Mouse (Mus musculus) forebrain, postnatal 0 days (tissue): Measurements from ENCODE around the gene AI837181. TPM values are rescaled to one million over a fixed set of nuclear protein-coding genes. Genes with fewer than 3 reads are reported as not detected.

Experiments
- ATAC-seq: fragments of 200-750 bp; cut with Nextera tagmentation; 2 replicates; pipeline ENCODE4 v1.8.0; 2017; ENCODE audit warnings: mild to moderate bottlenecking, moderate library complexity
- DNase-seq: peaks from one replicate; pipeline ENCODE4 v3.0.0-alpha.2; 2015
- H3K27ac ChIP-seq: fragments of 300-500 bp; sonication (generic); 2 replicates; pipeline ENCODE4 v1.5.1; 2014; ENCODE audit warnings: low read depth, mild to moderate bottlenecking, antibody characterized with exemption, low read length, moderate library complexity, mixed read lengths
- H3K27me3 ChIP-seq: fragments of 300-500 bp; sonication (generic); 2 replicates; pipeline ENCODE4 v1.6.1; 2014; ENCODE audit warnings: mild to moderate bottlenecking, low read length, mixed read lengths; ENCODE audit not compliant: insufficient read depth
- H3K36me3 ChIP-seq: fragments of 300-500 bp; sonication (generic); 2 replicates; pipeline ENCODE4 v1.6.1; 2014; ENCODE audit warnings: mild to moderate bottlenecking, moderate library complexity; ENCODE audit not compliant: insufficient read depth
- H3K4me1 ChIP-seq: fragments of 300-500 bp; sonication (generic); 2 replicates; pipeline ENCODE4 v1.6.1; 2014; ENCODE audit warnings: antibody characterized with exemption; ENCODE audit not compliant: insufficient read depth
- H3K4me2 ChIP-seq: fragments of 300-500 bp; sonication (generic); 2 replicates; pipeline ENCODE4 v1.6.1; 2014; ENCODE audit warnings: low read depth, mild to moderate bottlenecking, moderate library complexity
- H3K4me3 ChIP-seq: fragments of 300-500 bp; sonication (generic); 2 replicates; pipeline ENCODE4 v1.5.1; 2014; ENCODE audit warnings: low read depth, low read length, mixed read lengths
- H3K9ac ChIP-seq: fragments of 300-500 bp; sonication (generic); 2 replicates; pipeline ENCODE4 v1.6.1; 2014; ENCODE audit warnings: mild to moderate bottlenecking
- H3K9me3 ChIP-seq: fragments of 300-500 bp; sonication (generic); 2 replicates; pipeline ENCODE4 v1.6.1; 2016; ENCODE audit warnings: low read length
- CTCF ChIP-seq: sonication (generic); IDR thresholded peaks from 2 replicates; pipeline ENCODE4 v1.5.1; 2016; ENCODE audit warnings: antibody characterized with exemption, control low read depth, low read depth
- WGBS: fragments of 180-500 bp; shearing (Covaris S2); extraction: QIAGEN DNeasy Blood & Tissue Kit; methylation state at CpG from one replicate; pipeline ENCODE4 v1.1.7; 2014; 5-methylcytosine and 5-hydroxymethylcytosine counted together
- polyA plus RNA-seq: library from polyadenylated mRNA; unstranded; fragments of >200 nt; fragmentation: Nextera tagmentation; extraction: Ambion mirVana; gene quantifications from 2 replicates; pipeline ENCODE4 v1.2.1, GENCODE M21; 2015
- total RNA-seq: library from RNA; depleted of rRNA; stranded (reverse); fragments of >200 nt; gene quantifications from 2 replicates; pipeline ENCODE4 v1.2.3, GENCODE M21; 2014

The AI837181 gene
- total and polyA plus RNA-seq, 2 experiments from 2014 or later: 56.6 to 72.5 TPM

- Histone ChIP-seq H3K4me2 (peak overlapping the region; percentile 96), H3K4me1 (peaks cover 30% of the 10 kb centered on the region), H3K9ac (peak overlapping the region; percentile 96), H3K36me3 (peaks cover 7% of the 10 kb centered on the region), H3K9me3 (no peaks in the 10 kb centered on the region), H3K4me3 (peak overlapping the region; percentile 85), H3K27ac (peak overlapping the region; percentile 98), H3K27me3 (no peaks in the 10 kb centered on the region)
- ATAC-seq (no peak), DNase-seq (no peak)
- 3% methylated on average over 26 of the region's 26 CpGs for WGBS
- no peak for TF ChIP-seq CTCF
Measured at GRCm38 (mm10) chr19:5456241-5456921, 31.4 kb downstream of the AI837181 start.

- under 1% methylated on average over 70 of the region's 70 CpGs for WGBS
- peak overlapping the region; percentile 85 for H3K4me3 ChIP-seq
- DNase-seq (peak; percentile 96), ATAC-seq (peak; percentile 94)
- peak; percentile 34 for TF ChIP-seq CTCF
- H3K27me3 ChIP-seq: no peaks in the 10 kb centered on the region
- peaks cover 7% of the 10 kb centered on the region for H3K36me3 ChIP-seq
- H3K27ac ChIP-seq: peak overlapping the region; percentile 98
- peak overlapping the region; percentile 96 for H3K4me2 ChIP-seq
- H3K9ac ChIP-seq: peak overlapping the region; percentile 96
- H3K9me3 ChIP-seq: no peaks in the 10 kb centered on the region
- peaks cover 33% of the 10 kb centered on the region for H3K4me1 ChIP-seq
Measured at GRCm38 (mm10) chr19:5456922-5457745, 32.2 kb downstream of the AI837181 start.

GRCm38 (mm10) chr19:5457746-5458442 is 33.0 kb downstream of the AI837181 start, which contains the start of gene Ccdc85b:
Gene Ccdc85b, minus strand, starts transcription at chr19:5457894.
- Histone ChIP-seq H3K4me3 (peak within 1 kb of the TSS; percentile 85), H3K27me3 (no peaks in the 10 kb centered on the region), H3K36me3 (peaks cover 15% of the 10 kb centered on the region), H3K4me2 (peak within 1 kb of the TSS; percentile 96), H3K9me3 (no peaks in the 10 kb centered on the region), H3K4me1 (peaks cover 33% of the 10 kb centered on the region), H3K9ac (peak within 1 kb of the TSS; percentile 96), H3K27ac (peak within 1 kb of the TSS; percentile 98)
- WGBS: 15% methylated on average over 14 of the region's 14 CpGs
- ATAC-seq: peak; percentile 5
- no peak for DNase-seq
- TF ChIP-seq CTCF: no peak

- Histone ChIP-seq H3K27me3 (no peaks in the 10 kb centered on the region), H3K4me2 (no peak overlapping the region), H3K27ac (no peak overlapping the region), H3K4me3 (no peak overlapping the region), H3K9ac (no peak overlapping the region), H3K4me1 (peaks cover 33% of the 10 kb centered on the region), H3K36me3 (peaks cover 20% of the 10 kb centered on the region), H3K9me3 (no peaks in the 10 kb centered on the region)
- no peak for ATAC-seq
- 69% methylated on average over 7 of the region's 7 CpGs for WGBS
- DNase-seq: no peak
- TF ChIP-seq CTCF: no peak
Measured at GRCm38 (mm10) chr19:5459019-5459418, 34.1 kb downstream of the AI837181 start.

- WGBS: 30% methylated on average over 3 of the region's 3 CpGs
- no peak for ATAC-seq
- no peak for TF ChIP-seq CTCF
Measured at GRCm38 (mm10) chr19:5459896-5460295, 35.0 kb downstream of the AI837181 start.

GRCm38 (mm10) chr19:5460465-5460911 is 35.5 kb downstream of the AI837181 start, which contains the start of gene Fibp:
Gene Fibp, plus strand, starts transcription at chr19:5460615.
- WGBS: 2% methylated on average over 32 of the region's 32 CpGs
- no peaks in the 10 kb centered on the region for H3K9me3 ChIP-seq
- H3K4me2 ChIP-seq: peak within 1 kb of the TSS; percentile 93
- TF ChIP-seq CTCF: no peak
- peaks cover 23% of the 10 kb centered on the region for H3K36me3 ChIP-seq
- H3K27ac ChIP-seq: peak within 1 kb of the TSS; percentile 81
- peak; percentile 94 for DNase-seq
- ATAC-seq: peak; percentile 70
- no peaks in the 10 kb centered on the region for H3K27me3 ChIP-seq
- peak within 1 kb of the TSS; percentile 88 for H3K4me3 ChIP-seq
- H3K9ac ChIP-seq: peak within 1 kb of the TSS; percentile 77
- H3K4me1 ChIP-seq: peaks cover 30% of the 10 kb centered on the region

More at GRCm38 (mm10) chr19:5459896-5460295, 35.0 kb downstream of the AI837181 start:
- H3K4me3 ChIP-seq: peak overlapping the region; percentile 88
- H3K9me3 ChIP-seq: no peaks in the 10 kb centered on the region
- no peaks in the 10 kb centered on the region for H3K27me3 ChIP-seq
- H3K4me1 ChIP-seq: peaks cover 33% of the 10 kb centered on the region
- DNase-seq: no peak
- peak overlapping the region; percentile 93 for H3K4me2 ChIP-seq
- H3K27ac ChIP-seq: peak overlapping the region; percentile 81
- H3K9ac ChIP-seq: peak overlapping the region; percentile 77
- peaks cover 17% of the 10 kb centered on the region for H3K36me3 ChIP-seq
